Mouse (Mus musculus): ENCODE data around the gene Pram1. TPM values are rescaled to one million over a fixed set of nuclear protein-coding genes. Genes with fewer than 3 reads are reported as not detected.
A peak's percentile ranks its signal among the peaks of the same experiment; 100 is the strongest.
"Not testable (repeated sequence)": the region's sequence is repeated elsewhere in the genome, so short reads cannot be mapped to it uniquely, and the experiment has no call there.

The Pram1 gene
- under 1 TPM in 2 of 4 experiments, not detected in 2; 0.27 to 0.31 TPM for total RNA-seq (2022)

DNA sequence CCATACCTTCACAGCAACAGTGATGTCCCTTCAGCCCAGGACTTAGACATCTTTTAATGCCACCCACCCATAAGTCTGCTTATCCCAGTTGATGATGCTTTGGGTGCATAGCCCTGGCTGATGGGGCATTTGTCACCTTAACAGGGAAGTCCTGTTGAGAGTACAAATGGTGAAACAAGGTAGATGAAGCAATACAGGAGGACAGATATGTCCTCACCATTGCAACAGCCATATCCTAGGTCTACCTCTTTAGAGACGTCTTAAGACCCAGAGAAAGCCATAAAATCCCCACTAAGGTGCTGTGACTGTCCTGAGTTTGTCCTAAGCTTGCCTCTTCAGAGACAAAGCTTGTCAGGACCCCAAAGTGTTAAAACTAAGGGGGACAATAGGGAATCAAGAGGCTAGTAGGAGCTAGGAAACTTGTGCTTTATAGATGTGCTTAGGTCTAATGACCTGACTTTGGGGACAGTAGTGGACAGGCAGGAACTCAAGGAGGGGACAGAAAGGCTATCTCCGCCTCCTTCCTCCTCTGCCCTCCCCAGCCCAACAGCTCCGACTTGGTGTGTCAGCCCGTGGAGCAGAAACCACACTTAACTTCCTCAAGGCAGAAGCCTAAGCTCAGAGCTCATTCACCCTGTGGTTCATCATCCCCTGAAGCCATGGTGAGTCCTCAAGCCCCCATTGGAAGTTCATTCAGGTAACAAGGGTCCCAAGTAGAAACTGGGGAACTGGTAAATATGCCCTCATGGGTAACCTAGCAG, at the start of gene Pram1:
Gene Pram1 (plus strand): TSS at position 541 of the 761 bp plus-strand sequence.
- DNase-seq (ENCODE audit: low spot score): no peak

- no peak for DNase-seq (ENCODE audit: low spot score)
Measured at GRCm38 (mm10) chr17:33597271-33597670, 40.6 kb upstream of the Pram1 start.

DNA sequence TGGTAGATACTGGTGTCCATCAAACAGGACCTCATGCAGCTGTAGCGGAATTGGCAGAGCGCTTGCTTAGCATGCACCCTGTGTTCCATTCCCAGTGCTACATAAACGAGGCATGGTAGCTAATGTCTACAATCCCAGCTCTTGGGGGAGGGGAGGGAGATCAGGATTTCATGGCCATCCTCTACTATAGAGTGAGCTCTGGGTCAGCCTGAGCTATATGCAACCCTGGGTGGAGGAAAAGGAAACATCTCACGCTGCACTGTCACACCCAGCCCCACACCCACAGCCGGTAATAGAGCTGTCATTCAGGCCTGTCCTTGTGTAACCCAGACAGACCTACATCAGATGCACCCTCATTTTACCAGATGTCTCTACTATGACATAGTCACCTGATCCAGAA, 39.4 kb upstream of the Pram1 start:
- DNase-seq (ENCODE audit: low spot score): no peak

DNA sequence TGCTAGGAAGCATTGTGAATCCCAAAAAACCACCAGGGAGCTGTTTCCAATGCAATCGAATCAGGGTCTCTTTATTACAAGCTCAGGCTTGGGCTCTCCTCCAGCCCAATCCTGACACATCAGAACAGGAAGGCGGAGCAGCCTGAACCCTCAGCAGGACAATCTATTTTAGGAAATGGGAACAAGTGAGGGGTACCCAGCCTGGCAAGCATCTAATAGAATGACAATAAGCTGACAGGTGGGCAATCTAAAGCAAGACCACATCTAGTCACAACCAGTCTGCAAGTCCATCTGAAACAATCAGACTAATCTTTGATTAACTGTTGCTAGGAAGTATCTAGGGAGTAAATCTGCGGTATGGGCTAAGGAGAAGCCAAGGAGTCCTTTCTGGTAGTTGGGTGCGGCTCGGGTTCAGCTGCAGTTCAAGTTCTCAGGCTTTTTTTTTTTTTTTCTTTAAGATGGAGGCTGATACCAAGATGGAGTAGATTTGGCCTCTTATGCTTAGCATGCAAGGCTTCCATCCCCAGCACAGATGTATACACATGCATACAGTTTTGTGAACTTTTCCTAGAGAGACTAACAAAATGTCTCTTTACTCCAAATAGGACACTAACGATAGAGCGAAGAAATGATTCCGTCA, 37.9 kb upstream of the Pram1 start:
- no peak for DNase-seq (ENCODE audit: low spot score)

- no peak for DNase-seq (ENCODE audit: low spot score)
Measured at GRCm38 (mm10) chr17:33600831-33601230, 37.0 kb upstream of the Pram1 start.

DNA sequence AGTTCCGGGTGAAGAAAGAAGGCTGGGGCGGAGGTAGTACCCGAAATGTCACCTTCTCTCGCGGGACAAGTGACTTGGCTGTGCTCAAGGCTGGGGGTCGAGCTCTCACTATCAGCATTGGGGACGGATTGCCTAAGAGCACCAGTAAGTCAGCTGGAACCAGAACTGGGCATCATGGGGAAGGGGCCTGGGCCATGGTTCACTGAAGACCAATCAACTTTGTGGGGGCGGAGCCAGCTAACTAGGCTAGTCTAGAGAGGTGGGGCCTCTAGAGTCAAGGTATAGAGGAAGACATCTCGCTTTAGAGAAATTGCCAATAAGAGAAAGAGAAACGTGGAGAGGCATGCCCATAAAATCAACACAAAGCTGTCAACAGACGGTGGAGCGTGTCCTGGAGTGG, 35.9 kb upstream of the Pram1 start:
- DNase-seq (ENCODE audit: low spot score): no peak

DNA sequence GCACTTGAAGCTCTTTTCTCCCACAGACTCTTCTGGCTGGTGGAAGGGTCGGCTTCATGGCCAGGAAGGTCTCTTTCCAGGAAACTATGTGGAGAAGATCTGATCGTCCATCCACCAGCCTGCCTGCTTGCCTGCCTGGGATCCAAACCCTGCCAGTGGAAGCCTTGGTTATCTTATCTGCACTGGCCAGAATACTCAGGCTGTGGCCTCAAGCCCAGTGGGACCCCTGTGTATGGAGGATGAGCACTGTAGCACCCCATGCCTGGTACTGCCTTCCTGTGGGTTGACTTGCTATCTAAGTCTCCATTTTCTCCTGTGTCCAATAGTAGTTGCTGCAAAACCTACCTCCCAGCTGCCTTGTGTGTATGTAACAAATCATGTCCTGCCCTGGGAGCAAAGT, 30.6 kb upstream of the Pram1 start:
- no peak for DNase-seq (ENCODE audit: low spot score)

DNA sequence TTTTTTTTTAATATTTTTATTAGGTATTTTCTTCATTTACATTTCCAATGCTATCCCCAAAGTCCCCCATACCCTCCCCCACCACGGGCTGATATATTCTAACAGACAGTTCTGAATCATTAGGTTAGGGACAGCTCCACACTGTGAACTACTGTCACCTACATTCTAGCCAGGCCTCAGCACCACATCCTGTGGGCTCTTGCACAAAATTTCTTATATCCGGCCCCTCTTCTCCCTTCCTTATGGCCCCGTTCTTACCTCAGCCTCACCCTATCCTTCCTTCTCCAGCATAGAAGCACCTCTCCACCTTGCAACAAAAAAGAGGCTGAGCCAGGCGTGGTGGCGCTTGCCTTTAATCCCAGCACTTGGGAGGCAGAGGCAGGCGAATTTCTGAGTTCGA, 27.3 kb upstream of the Pram1 start:
- DNase-seq (ENCODE audit: low spot score): no peak

GRCm38 (mm10) chr17:33613726-33614125, 24.1 kb upstream of the Pram1 start:
- DNase-seq (ENCODE audit: low spot score): not testable (repeated sequence)

- DNase-seq (ENCODE audit: low spot score): no peak
Measured at GRCm38 (mm10) chr17:33627281-33627680, 10.6 kb upstream of the Pram1 start.

- peak; percentile 96 for DNase-seq (ENCODE audit: low spot score)
Measured at GRCm38 (mm10) chr17:33628621-33629486, 9.0 kb upstream of the Pram1 start, which contains the start of gene Zfp414. Gene Zfp414, plus strand, starts transcription at chr17:33629090.

GRCm38 (mm10) chr17:33629487-33630125, 8.2 kb upstream of the Pram1 start:
- no peak for DNase-seq (ENCODE audit: low spot score)

- no peak for DNase-seq (ENCODE audit: low spot score)
Measured at GRCm38 (mm10) chr17:33630171-33630895, 7.5 kb upstream of the Pram1 start.

DNA sequence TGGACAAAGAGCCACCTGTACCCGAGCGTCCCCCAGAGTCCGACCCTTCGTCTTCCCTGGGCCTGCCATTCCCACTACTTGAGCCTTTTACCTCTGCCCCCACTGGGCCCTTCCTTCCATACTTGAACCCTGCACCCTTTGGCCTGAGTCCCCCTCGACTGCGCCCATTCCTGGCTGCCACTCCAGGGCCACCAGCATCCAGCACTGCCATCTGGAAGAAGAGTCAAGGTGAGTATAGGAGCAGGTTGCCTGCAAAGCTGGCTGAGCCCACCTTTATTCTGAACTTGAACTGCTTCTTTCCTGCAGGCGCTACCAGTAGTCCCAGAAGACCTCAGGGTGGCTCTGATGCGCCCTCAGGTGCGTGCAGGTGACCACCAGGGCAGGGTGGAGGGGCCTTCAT, 6.6 kb upstream of the Pram1 start:
- DNase-seq (ENCODE audit: low spot score): no peak

GRCm38 (mm10) chr17:33631796-33632195, 6.1 kb upstream of the Pram1 start:
- no peak for DNase-seq (ENCODE audit: low spot score)

- DNase-seq (ENCODE audit: low spot score): no peak
Measured at GRCm38 (mm10) chr17:33637038-33637437, 818 bp upstream of the Pram1 start.

DNA sequence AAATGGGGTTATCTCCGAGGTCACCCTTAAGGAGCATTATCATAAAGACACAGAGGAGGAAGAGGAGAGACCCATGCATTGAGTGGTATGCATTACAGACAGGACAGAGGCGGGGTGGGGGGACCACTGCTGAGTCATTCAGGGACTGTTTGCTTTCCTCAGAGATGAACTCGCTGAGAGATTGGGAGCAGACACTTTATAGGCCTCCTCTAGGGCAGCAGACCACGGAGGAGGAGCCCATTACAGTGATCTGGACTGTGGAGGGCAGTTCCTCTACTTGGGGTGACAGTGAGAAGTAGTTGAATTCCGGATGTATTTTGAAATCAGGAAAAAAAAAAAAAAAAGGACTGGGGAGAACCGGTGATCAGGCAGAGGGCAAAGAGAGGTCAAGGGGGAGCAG, 1.9 kb downstream of the Pram1 start:
- no peak for DNase-seq (ENCODE audit: low spot score)

DNA sequence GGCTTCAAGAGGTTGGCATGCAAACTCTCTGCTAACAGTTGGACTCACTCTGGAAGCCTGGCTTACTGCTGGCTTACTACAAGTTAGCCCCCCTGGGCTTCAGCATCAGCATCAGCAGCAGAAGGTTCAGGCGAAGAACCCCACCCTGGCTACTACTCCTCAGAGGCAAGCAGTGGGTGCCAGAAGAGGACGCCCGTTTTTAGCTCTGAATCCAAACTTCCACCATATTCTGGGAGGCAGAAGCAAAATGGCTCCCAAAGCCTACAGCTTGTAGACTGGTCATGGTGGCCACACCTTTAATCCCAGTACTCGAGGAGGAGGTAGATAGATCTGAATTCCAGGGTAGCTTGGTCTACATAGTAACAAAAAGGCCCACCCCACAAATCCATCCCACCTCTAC, 6.2 kb downstream of the Pram1 start:
- no peak for DNase-seq (ENCODE audit: low spot score)

DNA sequence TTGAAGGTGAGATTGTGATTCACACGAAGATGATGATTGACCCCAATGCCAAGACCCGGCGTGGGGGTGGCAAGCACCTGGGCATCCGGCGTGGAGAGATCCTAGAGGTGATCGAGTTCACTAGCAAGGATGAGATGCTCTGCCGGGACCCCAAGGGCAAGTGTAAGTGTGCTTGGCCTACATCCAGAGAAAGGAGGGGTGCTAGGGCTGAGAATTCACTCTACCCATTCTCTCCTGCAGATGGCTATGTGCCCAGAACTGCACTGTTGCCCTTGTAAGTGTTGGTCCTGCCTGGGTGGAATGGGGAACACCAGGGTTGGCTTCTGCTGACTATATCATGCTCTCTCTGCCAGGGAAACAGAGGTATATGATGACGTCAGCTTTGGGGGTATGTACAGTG, 7.2 kb downstream of the Pram1 start:
- DNase-seq (ENCODE audit: low spot score): no peak

- no peak for DNase-seq (ENCODE audit: low spot score)
Measured at GRCm38 (mm10) chr17:33649781-33650475, 12.1 kb downstream of the Pram1 start.

All from heart, adult 8-10 months (tissue).